Mouse (Mus musculus): ENCODE measurements around the gene March8.

March8 gene

DNA sequence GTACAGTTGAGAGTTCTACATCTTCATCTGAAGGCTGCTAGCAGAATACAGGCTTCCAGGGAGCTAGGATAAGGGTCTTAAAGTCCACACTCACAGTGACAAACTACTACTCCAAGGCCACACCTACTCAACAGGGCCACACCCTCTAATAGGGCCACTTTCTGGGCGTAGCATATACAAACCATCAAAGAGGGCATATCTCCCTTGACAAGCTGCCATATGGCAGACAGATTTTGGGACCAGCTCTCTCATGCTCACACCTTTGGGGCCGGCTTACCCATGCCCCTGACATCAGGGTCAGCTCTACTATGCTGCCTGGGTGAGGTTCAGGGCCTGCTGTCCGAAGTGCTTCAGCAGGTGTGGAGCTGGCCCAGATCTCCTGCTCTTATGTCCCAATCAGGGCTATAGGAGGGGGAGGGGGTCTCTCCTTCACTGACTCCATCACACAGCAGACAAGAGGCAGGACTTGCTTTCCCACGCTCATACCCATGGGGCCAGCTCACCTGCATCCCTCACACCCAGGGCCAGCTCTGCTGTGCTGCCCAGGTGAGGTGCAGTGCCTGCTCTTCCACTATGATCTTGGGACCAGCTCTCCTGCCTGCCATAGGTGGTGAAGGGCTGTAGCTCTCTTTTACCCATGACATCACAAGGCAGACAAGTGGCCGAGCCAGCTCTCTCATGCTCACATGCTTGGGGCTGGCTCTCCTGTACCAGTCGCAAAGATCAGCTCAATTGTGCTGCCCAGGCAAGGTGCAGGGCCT is 32.6 kb downstream of the March8 start:
- intact Hi-C loops (cut with DNase I): no loop called here

- intact Hi-C loops (cut with DNase I): no loop called here
Observed at GRCm38 (mm10) chr6:116371500-116371899, 33.7 kb downstream of the March8 start.

- intact Hi-C loops (cut with DNase I): no loop called here
Observed at GRCm38 (mm10) chr6:116374136-116374535, 36.3 kb downstream of the March8 start.

- intact Hi-C loops (cut with DNase I): no loop called here
Observed at GRCm38 (mm10) chr6:116374618-116375017, 36.8 kb downstream of the March8 start.

- intact Hi-C loops (cut with DNase I): no loop called here
Observed at GRCm38 (mm10) chr6:116378892-116379291, 41.1 kb downstream of the March8 start.

- intact Hi-C loops (cut with DNase I): no loop called here
Observed at GRCm38 (mm10) chr6:116380157-116380556, 42.3 kb downstream of the March8 start.

- intact Hi-C loops (cut with DNase I): no loop called here
Observed at GRCm38 (mm10) chr6:116381605-116382004, 43.8 kb downstream of the March8 start.

DNA sequence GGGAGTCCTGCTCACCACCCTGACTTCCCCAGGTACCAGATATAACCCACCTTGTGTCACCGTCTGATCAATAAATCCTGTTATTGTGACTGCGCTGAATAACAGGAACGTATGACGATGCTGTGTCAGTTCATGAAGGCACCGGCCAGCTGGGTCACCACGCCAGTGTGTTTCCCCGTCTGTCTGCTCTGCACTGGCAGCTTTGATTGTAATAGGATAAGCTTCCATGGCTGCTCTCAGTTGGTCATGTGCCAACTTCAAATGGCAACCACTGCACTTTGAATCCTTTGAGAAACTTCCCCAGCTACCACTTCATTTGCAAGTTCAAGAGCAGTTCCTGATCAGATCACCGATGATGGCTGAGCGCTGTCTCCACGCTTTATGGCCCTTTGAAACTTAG is 45.8 kb downstream of the March8 start:
- intact Hi-C loops (cut with DNase I): no loop called here

DNA sequence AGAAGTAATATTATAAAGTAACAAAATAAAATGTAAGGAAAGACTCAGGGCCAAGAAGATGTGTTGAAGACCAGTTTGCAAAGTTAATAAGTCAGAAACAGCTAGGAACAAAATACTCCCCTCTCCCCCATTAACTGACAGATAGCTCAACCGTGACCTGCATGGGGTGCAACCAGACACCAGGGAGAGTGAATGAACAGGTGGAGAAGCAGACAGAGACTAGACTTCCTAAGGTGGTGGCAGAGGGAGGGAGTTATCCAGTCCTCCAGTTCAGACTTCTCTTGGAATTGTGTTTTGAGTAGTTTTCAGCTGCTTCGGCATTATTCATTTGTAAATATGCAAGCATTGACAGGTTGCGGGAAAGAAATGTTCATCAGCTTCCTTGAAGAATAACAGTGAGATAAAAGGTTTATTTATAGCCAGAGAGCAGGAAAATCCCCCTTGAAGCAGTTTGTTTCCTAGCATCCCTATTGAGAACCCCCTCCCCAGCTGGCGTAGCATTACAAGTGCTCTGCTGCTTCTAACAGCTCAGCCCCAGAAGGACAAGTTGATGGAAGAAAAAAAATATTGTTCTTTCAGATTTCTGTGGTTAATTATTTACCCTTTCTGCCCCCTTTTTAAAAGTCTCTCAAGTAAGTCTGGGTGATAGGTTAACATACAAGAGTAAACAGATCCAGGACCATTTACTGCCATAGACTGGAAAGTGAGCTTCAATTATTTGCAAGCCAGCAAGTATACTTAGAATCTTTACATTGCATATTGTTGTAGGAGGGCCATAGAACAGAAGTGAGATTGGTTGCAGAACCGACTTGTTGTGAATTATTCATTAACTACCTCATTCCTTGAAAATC is 47.6 kb downstream of the March8 start:
- intact Hi-C loops (cut with DNase I): no loop called here

DNA sequence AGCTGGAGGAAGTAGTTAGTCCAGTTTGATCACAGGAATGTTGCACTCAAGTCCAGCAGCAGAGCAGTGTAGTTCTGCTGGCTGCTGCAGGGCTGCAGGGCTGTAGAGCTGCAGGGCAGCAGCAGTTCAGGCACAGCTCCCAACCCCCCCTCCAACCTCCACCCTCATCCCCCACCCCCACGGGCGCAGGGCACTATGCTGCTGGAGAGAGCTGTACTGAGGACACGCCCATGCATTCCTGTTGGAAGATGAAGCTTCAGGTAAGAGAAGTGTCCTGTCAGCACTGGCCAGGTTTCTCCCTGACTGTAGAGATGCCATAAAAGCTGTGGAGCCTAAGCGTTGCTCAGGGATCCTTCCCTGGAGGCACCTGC is 48.2 kb downstream of the March8 start:
- intact Hi-C loops (cut with DNase I): no loop called here

DNA sequence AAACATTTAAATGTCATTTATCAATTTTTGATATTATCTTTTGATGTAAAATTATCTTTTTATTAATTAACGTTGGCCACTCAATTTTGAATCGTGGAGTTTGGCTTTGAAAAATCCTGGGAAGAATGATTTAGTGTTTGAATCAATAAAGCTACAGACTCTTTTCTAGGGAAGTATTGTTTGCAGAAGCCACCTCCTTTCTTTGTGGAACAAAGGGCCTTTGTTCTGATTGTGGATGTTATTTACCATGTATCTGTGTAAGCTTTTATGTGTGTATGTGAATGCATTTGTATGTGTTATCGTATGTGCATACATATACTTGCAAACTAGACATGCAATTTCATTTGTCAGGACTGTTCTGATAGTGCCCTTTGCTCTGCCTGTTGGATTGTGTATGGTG is 48.7 kb downstream of the March8 start:
- intact Hi-C loops (cut with DNase I): no loop called here

DNA sequence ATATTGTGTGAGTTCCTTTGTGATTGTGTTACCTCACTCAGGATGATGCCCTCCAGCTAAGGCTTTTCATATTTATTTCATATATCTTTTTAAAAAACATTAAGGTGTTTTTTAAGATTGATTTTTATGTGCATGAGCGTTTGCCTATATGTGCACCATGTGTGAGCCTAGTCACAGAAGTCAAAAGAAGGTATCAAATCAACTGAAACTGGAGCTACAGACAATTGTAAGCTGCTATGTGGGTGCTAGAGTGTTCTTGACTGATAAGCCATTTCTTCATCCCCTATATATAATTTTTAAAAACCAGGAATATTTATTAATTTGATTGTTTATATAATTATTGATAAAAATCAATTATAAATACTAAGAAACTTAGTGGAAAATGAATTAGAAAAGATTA is 50.2 kb downstream of the March8 start:
- intact Hi-C loops (cut with DNase I): no loop called here

- intact Hi-C loops (cut with DNase I): no loop called here
Observed at GRCm38 (mm10) chr6:116389481-116389880, 51.7 kb downstream of the March8 start.

DNA sequence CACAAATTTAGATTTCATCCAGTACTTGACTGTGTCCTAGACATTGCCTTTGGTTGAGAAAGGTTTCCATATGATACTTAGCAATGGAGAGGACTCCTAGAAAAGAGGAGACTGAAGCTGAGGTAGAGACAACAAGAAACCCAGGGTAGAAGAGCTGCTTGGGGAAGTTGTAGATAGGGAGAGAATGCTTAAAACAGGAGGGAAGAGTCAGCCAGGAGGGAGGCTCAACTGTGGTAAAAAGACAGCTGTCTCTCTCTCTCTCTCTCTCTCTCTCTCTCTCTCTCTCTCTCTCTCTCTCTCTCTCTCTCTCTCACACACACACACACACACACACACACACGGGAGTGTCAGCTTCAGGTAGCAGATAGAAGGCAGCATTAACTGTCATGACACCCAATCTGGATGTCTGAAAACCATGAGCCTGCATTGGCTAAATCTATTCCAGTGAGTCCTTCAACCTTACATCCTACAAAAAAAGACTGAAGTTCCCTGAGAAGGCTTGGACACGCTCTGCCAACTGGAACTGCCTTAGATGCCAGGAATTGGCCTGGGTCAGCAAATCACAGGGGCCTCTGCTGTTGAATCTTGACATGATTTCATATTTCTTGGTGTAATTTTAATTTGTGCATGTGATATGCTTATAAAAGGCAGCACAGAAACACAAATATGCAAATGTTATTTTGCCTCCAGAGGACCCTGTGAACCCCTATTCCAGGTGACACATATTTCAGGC is 57.3 kb downstream of the March8 start:
- intact Hi-C loops (cut with DNase I): no loop called here

- intact Hi-C loops (cut with DNase I): no loop called here
Observed at GRCm38 (mm10) chr6:116397621-116398020, 59.8 kb downstream of the March8 start.

DNA sequence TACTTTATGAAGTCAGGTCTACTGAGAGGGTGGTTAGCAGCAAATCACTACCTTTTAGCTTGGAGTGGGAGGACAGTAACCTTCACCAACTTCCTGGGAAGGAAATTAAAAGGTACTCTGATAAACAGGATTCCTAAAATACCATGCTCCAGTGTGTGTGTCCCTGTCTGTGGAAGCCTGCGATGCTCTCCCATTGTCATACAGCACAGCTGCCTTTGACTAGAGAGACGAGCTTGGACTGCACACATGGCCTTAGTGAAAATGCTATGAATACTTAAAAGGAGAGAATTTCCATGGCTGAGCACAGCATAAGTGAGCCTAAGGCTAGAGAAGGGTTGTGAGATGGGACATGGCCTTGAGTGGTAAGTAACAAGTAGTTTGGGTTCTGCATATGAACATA is 60.3 kb downstream of the March8 start:
- intact Hi-C loops (cut with DNase I): no loop called here

GRCm38 (mm10) chr6:116401746-116402423 is 64.1 kb downstream of the March8 start:
- intact Hi-C loops (cut with DNase I): no loop called here

- intact Hi-C loops (cut with DNase I): no loop called here
Observed at GRCm38 (mm10) chr6:116402426-116402825, 64.6 kb downstream of the March8 start.

DNA sequence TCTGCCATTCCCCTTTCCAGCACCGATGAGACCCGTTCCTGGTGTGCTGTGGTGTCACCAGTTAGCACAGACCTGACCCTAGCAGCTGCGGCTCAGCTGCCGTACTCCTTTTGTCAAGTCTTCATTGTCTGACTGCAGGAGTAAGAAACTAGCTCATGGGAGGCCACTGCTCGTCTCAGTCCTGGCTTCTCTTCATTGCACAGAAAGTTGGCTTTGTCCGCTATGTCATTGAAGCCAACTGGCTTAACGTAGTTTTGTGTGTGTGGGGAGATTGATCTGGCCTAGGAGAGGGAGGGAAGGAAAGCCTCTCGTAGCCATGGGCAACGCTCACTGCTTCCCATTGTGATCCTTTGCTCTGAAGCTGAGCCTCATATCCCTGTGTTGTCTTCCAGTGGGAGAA is 67.4 kb downstream of the March8 start:
- intact Hi-C loops (cut with DNase I): loop anchor here (5.0 kb wide), 1 partner anchor 68 kb away; the partner anchor contains the start of gene March8

GRCm38 (mm10) chr6:116405715-116406114 is 67.9 kb downstream of the March8 start:
- intact Hi-C loops (cut with DNase I): loop anchor here (5.0 kb wide), 1 partner anchor 68 kb away; the partner anchor contains the start of gene March8

- intact Hi-C loops (cut with DNase I): loop anchor here (5.0 kb wide), 1 partner anchor 69 kb away; the partner anchor contains the start of gene March8
Observed at GRCm38 (mm10) chr6:116406152-116406551, 68.3 kb downstream of the March8 start.
